Mouse (Mus musculus) CD4-positive naive resting alpha-beta T cell, adult 76 days (primary cell): ENCODE results near the gene Usf2. TPM values are rescaled to one million over a fixed set of nuclear protein-coding genes. Genes with fewer than 3 reads are reported as not detected.

Experiments
- total RNA-seq: library from RNA; stranded (reverse); gene quantifications from one replicate; pipeline ENCODE4 v1.2.4, GENCODE M21; 2023

The Usf2 gene
- 160 TPM for total RNA-seq

DNA sequence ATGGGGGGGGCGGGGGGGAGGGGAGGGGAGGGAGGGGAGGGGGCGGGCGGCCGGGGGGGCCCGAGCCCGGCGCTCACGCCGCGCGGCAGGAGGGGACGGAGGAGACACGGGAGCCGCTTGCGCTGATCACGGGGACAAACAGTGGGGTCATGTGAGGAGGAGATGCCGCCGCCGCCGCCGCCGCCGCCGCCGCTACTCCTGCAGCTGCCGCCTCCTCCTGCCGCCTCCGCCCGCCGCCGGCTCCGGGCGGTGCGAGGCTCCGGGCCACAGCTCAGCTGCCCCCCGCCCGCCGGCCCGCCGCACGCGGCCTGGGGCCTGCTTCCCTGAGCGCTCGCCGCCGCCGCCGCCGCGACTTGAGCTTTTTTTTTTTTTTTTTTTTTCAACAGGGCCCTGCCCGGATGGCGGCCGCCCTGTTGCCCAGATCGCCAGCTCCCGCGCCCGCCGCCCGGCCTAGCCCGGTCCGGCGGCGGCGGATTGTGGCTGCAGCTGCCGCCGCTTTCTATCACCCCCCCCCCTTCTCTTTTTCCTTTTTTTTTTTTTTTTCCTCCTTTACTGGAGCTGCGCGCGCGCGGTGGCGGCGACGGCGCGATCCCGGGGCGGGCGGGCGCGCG, at the start of gene Usf2:
Gene Usf2 (minus strand): TSS at position 48 of the 611 bp plus-strand sequence.

DNA sequence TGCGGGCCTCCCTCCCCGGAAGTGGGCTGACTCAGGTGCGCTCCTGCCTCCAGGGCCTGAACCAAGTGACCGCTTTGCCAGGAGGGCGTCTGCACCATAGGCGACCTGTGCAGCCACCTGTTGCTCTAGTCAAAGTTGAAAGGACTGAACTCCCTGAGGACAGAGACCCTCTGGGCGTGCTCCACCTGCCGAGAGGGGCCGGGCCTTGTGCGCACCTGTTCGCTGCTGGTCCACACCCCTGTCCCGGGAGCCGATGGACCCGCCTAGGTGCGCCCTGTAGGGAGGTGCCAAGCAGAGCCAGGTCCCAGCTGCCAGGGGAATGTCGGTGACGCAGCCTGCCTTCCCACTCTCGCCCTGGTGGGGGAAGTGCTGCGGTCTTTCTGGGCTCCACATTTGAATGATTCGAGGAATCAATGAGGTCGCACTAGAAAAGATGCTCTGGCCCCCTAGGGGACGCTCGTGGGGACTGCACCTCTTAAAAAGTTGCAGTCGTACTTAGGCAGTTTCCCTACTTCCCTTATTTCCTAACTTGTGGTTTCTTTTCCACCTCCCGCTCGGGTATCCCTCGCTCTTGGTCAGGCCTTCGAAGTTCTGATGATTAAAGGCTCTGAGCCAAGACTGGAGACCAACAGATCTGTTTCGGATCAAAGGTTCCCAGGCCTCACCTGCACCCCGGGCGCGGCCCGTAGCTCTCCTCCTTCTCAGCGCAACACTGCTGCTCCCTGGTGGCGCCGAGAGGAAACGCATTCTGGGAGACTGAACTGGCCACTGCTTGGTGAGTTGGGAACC, 17.1 kb upstream of the Usf2 start, which contains the start of gene Fam187b:
Gene Fam187b (plus strand): TSS at position 290 of the 789 bp plus-strand sequence.

DNA sequence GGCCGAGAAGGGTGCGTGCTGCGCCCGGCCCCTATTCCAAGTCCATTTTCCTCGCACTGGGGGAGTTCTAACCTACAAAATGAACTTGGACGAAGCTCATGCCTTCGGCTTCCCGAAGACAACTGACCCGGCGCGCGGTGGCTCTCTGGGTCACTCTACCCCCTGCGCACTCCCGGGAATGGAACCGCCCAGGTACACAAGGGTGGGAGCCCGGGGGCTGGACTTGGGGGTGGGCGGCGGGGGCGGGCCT, 16.6 kb upstream of the Usf2 start, which contains the start of gene Lsr:
Gene Lsr (minus strand): TSS at position 214 of the 250 bp plus-strand sequence.

DNA sequence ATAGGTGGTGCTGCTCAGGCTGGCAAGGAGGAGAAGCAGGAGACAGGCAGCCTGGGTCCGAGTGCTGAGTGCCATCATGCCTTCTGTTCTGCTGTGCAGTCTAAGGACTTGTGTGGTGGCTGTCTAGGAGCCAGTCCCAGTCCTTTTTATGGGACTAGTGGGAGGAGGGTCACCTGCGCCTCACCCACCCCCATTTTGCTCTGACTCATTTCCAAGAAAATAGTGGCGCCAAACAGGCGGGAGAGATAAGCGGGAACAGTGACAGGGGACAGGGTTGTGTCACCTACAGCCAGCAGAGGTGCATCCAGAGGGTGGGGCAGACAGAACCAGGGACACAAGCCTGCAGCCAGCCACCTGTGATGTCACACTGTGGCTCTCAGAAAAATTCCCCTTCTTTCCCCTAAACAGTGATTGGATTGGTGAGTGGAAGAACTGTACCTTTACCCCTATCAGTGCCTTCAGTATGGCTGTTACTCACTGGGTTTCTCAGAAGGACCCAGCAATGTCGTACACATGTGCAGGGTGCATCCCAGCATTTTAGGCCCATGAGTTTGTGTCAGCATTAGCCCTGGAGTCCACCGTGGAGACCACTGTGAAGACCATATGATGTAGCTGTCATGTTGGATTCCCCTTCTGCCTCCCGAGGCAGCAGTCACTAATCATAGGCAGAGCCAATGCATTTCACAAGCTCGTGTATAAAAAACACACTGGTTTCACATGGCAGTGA, 12.5 kb downstream of the Usf2 start, which contains the start of gene Hamp:
Gene Hamp (minus strand): TSS at position 124 of the 727 bp plus-strand sequence.

DNA sequence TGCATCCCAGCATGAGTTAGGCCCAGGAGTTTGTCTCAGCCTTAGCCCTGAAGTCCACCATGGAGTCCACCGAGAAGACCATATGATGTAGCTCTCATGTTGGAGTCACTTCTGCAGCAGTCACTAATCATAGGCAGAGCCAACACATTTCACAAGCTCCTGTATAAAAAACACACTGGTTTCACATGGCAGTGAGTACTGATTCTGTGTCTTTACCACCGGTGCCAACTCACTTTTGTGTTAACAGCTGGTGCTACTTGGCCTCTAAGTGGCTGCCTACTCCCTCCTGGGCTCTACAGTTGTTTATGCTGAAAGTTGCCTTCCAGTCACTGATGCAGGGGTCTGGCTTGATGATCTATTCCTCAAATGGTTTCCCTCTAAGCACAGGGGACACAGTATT, 32.0 kb downstream of the Usf2 start, which contains the start of gene Hamp2:
Gene Hamp2 (minus strand): TSS at position 101 of the 400 bp plus-strand sequence.

DNA sequence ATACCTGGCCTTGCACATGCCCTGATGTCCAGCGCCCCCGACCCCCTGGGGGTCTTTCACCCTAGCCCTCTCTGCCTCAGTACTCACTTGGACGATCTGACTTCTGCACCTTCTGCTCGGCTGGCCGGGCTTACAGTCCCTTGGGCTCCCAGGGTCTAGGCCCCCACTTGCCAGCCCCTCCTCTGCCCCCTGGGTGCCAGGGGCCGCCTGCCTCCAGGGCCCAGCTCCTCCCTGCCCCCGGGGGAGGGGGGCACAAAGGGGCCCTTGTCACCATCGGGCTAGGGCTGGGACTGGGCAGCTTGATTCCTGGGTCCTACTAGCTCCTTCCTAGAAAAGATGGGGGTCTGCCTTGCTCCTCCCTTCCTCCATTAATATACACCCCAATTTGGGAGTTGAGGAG, 41.9 kb downstream of the Usf2 start, which contains the start of gene Mag:
Gene Mag (minus strand): TSS at position 142 of the 400 bp plus-strand sequence.

Other genes starting within 250 kb of the Usf2 start
- gene Atp4a, start 244.6 kb downstream of the Usf2 start, total RNA-seq = not detected
- gene Tmem147, start 227.3 kb downstream of the Usf2 start, total RNA-seq = 29.7 TPM
- not detected for gene Gapdhs, start 213.1 kb downstream of the Usf2 start, total RNA-seq
- gene Sbsn, start 205.3 kb downstream of the Usf2 start, total RNA-seq = 6.8 TPM
- gene Dmkn, start 193.0 kb downstream of the Usf2 start, total RNA-seq = not detected
- not detected for gene Krtdap, start 168.9 kb downstream of the Usf2 start, total RNA-seq
- gene Ffar2, start 133.0 kb downstream of the Usf2 start, total RNA-seq = 1.1 TPM
- not detected for gene Ffar3, start 100.6 kb downstream of the Usf2 start, total RNA-seq
- gene Ffar1, start 95.2 kb downstream of the Usf2 start, total RNA-seq = 1.3 TPM
- 68.7 TPM for gene Cd22, start 76.5 kb downstream of the Usf2 start, total RNA-seq
- not detected for gene Mag, start 41.9 kb downstream of the Usf2 start, total RNA-seq
- not detected for gene Hamp2, start 32.1 kb downstream of the Usf2 start, total RNA-seq
- gene Hamp, start 12.8 kb downstream of the Usf2 start, total RNA-seq = not detected
- 2.4 TPM for gene Lsr, start 16.7 kb upstream of the Usf2 start, total RNA-seq
- gene Fam187b, start 17.0 kb upstream of the Usf2 start, total RNA-seq = not detected
- 882 TPM for gene Fxyd5, start 85.7 kb upstream of the Usf2 start, total RNA-seq
- gene Fxyd7, start 94.7 kb upstream of the Usf2 start, total RNA-seq = not detected
- not detected for gene Fxyd1, start 100.4 kb upstream of the Usf2 start, total RNA-seq
- gene Lgi4, start 102.5 kb upstream of the Usf2 start, total RNA-seq = 0.18 TPM
- gene Fxyd3, start 119.9 kb upstream of the Usf2 start, total RNA-seq = not detected
- gene Hpn, start 158.5 kb upstream of the Usf2 start, total RNA-seq = 0.50 TPM
- gene Scn1b, start 170.2 kb upstream of the Usf2 start, total RNA-seq = 1.6 TPM
- gene Gramd1a, start 199.1 kb upstream of the Usf2 start, total RNA-seq = 627 TPM